Mouse (Mus musculus): Measurements from ENCODE around the gene Hint1.

DNA sequence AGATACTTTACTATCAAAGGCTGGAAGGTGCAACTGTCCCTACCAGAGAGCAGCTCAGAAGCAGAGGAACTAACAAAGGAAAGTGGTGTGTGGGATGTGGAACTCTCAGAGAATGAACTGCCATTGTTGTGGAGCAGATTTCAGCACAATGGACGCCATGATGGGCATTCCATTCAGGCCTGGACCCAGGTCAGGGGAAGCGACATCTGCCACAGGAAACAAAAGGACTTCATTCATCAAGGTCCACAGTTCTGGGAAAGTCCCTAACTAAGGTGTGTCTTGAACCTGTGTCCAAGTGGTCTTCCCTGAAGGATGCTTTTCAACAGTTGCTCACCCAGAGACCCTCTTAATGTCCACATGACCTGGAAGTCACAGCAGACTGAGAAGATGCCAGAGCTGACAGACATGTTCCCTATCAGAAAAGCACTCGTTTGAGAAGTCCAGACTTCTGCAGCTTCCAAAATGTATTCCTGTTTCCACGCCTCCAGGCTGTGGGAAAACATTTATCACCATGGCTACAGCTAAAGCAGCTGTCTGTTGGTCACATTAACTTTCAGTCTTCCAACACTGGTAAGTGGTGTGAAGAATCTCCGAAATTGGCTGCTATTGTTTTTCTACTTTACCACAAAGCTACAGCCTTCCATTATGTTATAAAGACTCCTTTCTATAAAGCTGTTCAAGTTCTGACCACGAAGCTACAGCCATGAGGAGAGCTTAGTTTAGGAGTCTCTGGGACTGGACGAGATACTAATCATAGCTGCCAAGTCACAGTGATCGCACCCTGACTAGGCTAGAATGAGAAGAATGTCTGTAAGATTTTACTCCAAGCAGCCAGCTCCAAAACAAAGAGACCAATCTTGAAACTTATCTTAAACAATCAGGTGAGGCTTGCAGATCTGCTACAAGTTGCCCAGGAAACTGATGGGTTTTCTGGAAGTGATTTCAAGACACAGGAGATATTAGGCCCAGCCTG is 20.4 kb upstream of the Hint1 start:
- TF ChIP-seq EP300 (IDR thresholded peaks at IDR 0.05; ENCODE audit: low read depth) (no peak), CTCF (IDR thresholded peaks at IDR 0.05; ENCODE audit: low read depth) (no peak)

Data from heart, postnatal 0 days (tissue).